Mouse (Mus musculus) liver, embryonic 14.5 days (tissue): Measurements from ENCODE around the gene Ccnd2.

Experiments
- CTCF ChIP-seq: IDR thresholded peaks from 2 replicates; pipeline ENCODE4 v1.5.1; 2016; ENCODE audit warnings: antibody characterized with exemption, low read depth, control low read depth
- EP300 ChIP-seq: IDR thresholded peaks from 2 replicates; pipeline ENCODE4 v1.6.1; 2016; ENCODE audit warnings: antibody characterized with exemption, low read depth

GRCm38 (mm10) chr6:127130377-127130776, 21.6 kb downstream of the Ccnd2 start:
- no peak for TF ChIP-seq CTCF
- TF ChIP-seq EP300 = no peak
